In genomic region chr5:74773558-74774429, GRCm38 (mm10) we compare ENCODE assay signal across 19 mouse cellular contexts.
DNase-seq lines count a peak whose midpoint lies in the region; ATAC-seq and TF ChIP-seq lines count a peak whose summit lies in the region.
"Had no signal": no experiment of that assay in that cellular context is flagged by ENCODE, and none has a peak within 500 bp of the region (broad histone marks: within the 10 kb centered on the region; RNA-seq: fewer than 3 reads in every experiment).

No protein-coding gene starts in this region.

- no peak overlapping the region for H3K4me3 ChIP-seq in kidney, embryonic 16.5 days (ENCODE audit: low read length)
- no peak overlapping the region for H3K4me3 ChIP-seq in embryonic fibroblast, embryonic 13.5 days (ENCODE audit: insufficient read depth, low read length)
- no peak overlapping the region for H3K4me3 ChIP-seq in limb, embryonic 13.5 days
- H3K4me3 ChIP-seq in stomach, postnatal 0 days (ENCODE audit: low read depth, low read length): no peak overlapping the region
- H3K4me3 ChIP-seq: embryonic facial prominence, embryonic 10.5 days; erythroblast, embryonic 14.5 days; forebrain, embryonic 10.5 days; heart, adult 2 months had no signal

- WGBS in kidney, embryonic 16.5 days: 39% methylated on average over 14 of the region's 14 CpGs
- WGBS in limb, embryonic 13.5 days: 37% methylated on average over 14 of the region's 14 CpGs
- 71% methylated on average over 14 of the region's 14 CpGs for WGBS in stomach, postnatal 0 days

- ATAC-seq in kidney, embryonic 16.5 days (ENCODE audit: low FRiP score, low TSS enrichment): peak; percentile 82
- ATAC-seq in limb, embryonic 13.5 days (ENCODE audit: low FRiP score, low read depth): peak; percentile 62; the same call in 1 of the 2 replicates
- ATAC-seq in stomach, postnatal 0 days (ENCODE audit: low FRiP score, low TSS enrichment): no peak
- ATAC-seq: forebrain, embryonic 14.5 days had no signal

- H3K36me3 ChIP-seq in kidney, embryonic 16.5 days (ENCODE audit: insufficient read depth, low read length): no peaks in the 10 kb centered on the region
- H3K36me3 ChIP-seq in limb, embryonic 13.5 days: no peaks in the 10 kb centered on the region
- no peaks in the 10 kb centered on the region for H3K36me3 ChIP-seq in stomach, postnatal 0 days (ENCODE audit: control insufficient read depth, insufficient read depth, low read length)
- H3K36me3 ChIP-seq: embryonic facial prominence, embryonic 10.5 days; forebrain, embryonic 10.5 days had no signal

- H3K27me3 ChIP-seq in kidney, embryonic 16.5 days (ENCODE audit: insufficient read depth, low read length): no peaks in the 10 kb centered on the region
- H3K27me3 ChIP-seq in limb, embryonic 13.5 days: no peaks in the 10 kb centered on the region
- no peaks in the 10 kb centered on the region for H3K27me3 ChIP-seq in stomach, postnatal 0 days (ENCODE audit: control insufficient read depth, insufficient read depth, low read length)

- no peak for TF ChIP-seq EP300 in stomach, postnatal 0 days (optimal IDR thresholded peaks at IDR 0.05)

- TF ChIP-seq POLR2A in embryonic fibroblast, embryonic 13.5 days (IDR thresholded peaks at IDR 0.05; ENCODE audit: low read depth, low read length): no peak

- no peaks in the 10 kb centered on the region for H3K9me3 ChIP-seq in kidney, embryonic 16.5 days (ENCODE audit: low read length)
- no peaks in the 10 kb centered on the region for H3K9me3 ChIP-seq in limb, embryonic 13.5 days
- H3K9me3 ChIP-seq in stomach, postnatal 0 days (ENCODE audit: control insufficient read depth, low read length): no peaks in the 10 kb centered on the region
- H3K9me3 ChIP-seq: embryonic facial prominence, embryonic 10.5 days; forebrain, embryonic 10.5 days had no signal

- no peak for DNase-seq in kidney, adult 9 months
- DNase-seq in forelimb bud, embryonic 11.5 days (ENCODE audit: low read depth, low spot score): peak; percentile 58
- DNase-seq in stomach, postnatal 0 days (ENCODE audit: low spot score): no peak
- DNase-seq in layer of hippocampus, adult 9-10 months (ENCODE audit: low spot score): no peak
- no peak for DNase-seq in layer of hippocampus, postnatal 14 days (ENCODE audit: low spot score in 2 of 2)
- DNase-seq: adrenal gland, adult 2 months; adrenal gland, postnatal 25 days; cerebellum, adult 18-20 months; cerebellum, postnatal 10 days; gastrocnemius, postnatal 14 days; heart, adult 2 months had no signal

- no peak for TF ChIP-seq CTCF in embryonic fibroblast, embryonic 13.5 days (IDR thresholded peaks at IDR 0.05; ENCODE audit: borderline replicate concordance, insufficient read depth, low read length)
- no peak for TF ChIP-seq CTCF in stomach, postnatal 0 days (IDR thresholded peaks at IDR 0.05; ENCODE audit: low read depth)

- no peak overlapping the region for H3K27ac ChIP-seq in kidney, embryonic 16.5 days (ENCODE audit: low read length)
- peak overlapping the region; percentile 96; the same call in 1 of the 2 replicates for H3K27ac ChIP-seq in embryonic fibroblast, embryonic 13.5 days (ENCODE audit: insufficient read depth, low read length)
- peak overlapping the region; percentile 59; the same call in 1 of the 2 replicates for H3K27ac ChIP-seq in limb, embryonic 13.5 days
- H3K27ac ChIP-seq in stomach, postnatal 0 days (replicated peaks): no peak overlapping the region
- H3K27ac ChIP-seq: embryonic facial prominence, embryonic 10.5 days; forebrain, embryonic 10.5 days; heart, adult 2 months had no signal

- 0 out of 2 replicates have a peak overlapping the region, but pooled peaks have one; percentile 3 for H3K4me2 ChIP-seq in kidney, embryonic 16.5 days (replicated peaks; ENCODE audit: low read depth, low read length)
- no peak overlapping the region for H3K4me2 ChIP-seq in limb, embryonic 13.5 days (replicated peaks)
- H3K4me2 ChIP-seq in stomach, postnatal 0 days (replicated peaks; ENCODE audit: low read depth): no peak overlapping the region
- H3K4me2 ChIP-seq: heart, embryonic 11.5 days had no signal

- no peak overlapping the region for H3K9ac ChIP-seq in kidney, embryonic 16.5 days (replicated peaks; ENCODE audit: low read length)
- no peak overlapping the region for H3K9ac ChIP-seq in limb, embryonic 13.5 days
- H3K9ac ChIP-seq in stomach, postnatal 0 days (ENCODE audit: low read length): no peak overlapping the region

- H3K4me1 ChIP-seq in kidney, embryonic 16.5 days (ENCODE audit: insufficient read depth, low read length): peaks cover 7% of the 10 kb centered on the region
- H3K4me1 ChIP-seq in embryonic fibroblast, embryonic 13.5 days (ENCODE audit: control insufficient read depth, insufficient read depth, low read length): peaks cover 25% of the 10 kb centered on the region
- peaks cover 26% of the 10 kb centered on the region for H3K4me1 ChIP-seq in limb, embryonic 13.5 days
- no peaks in the 10 kb centered on the region for H3K4me1 ChIP-seq in stomach, postnatal 0 days (replicated peaks; ENCODE audit: control insufficient read depth, insufficient read depth)
- H3K4me1 ChIP-seq: forebrain, embryonic 10.5 days had no signal

Comparison
In these comparisons a context has a peak if more than half of its experiments do, and no peak if none do; other contexts are left out.
1. H3K27ac ChIP-seq: peak in embryonic fibroblast, embryonic 13.5 days (single experiment) and limb, embryonic 13.5 days (single experiment); none in kidney, embryonic 16.5 days (single experiment) and stomach, postnatal 0 days (single experiment).